Mouse (Mus musculus) right cerebral cortex, adult 18-20 months (tissue): ENCODE results near the gene Polr3gl.

ENCODE experiments used
- DNase-seq: peaks from one replicate; pipeline ENCODE4 v3.0.0; 2022; ENCODE audit warnings: mixed read lengths

Gene Polr3gl

GRCm38 (mm10) chr3:96571336-96571735, 22.6 kb downstream of the Polr3gl start:
- no peak for DNase-seq

- DNase-seq = no peak
These were observed 23.3 kb downstream of the Polr3gl start for GRCm38 (mm10) chr3:96570643-96571042.

- DNase-seq = no peak
These were observed 23.9 kb downstream of the Polr3gl start for GRCm38 (mm10) chr3:96569966-96570605.

- DNase-seq = no peak
These were observed 24.5 kb downstream of the Polr3gl start for GRCm38 (mm10) chr3:96569506-96569905.

GRCm38 (mm10) chr3:96568605-96569004, 25.4 kb downstream of the Polr3gl start:
- no peak for DNase-seq

- DNase-seq = no peak
These were observed 27.1 kb downstream of the Polr3gl start for GRCm38 (mm10) chr3:96566661-96567450.

GRCm38 (mm10) chr3:96565105-96565504, 28.9 kb downstream of the Polr3gl start:
- DNase-seq = no peak

- no peak for DNase-seq
These were observed 29.3 kb downstream of the Polr3gl start for GRCm38 (mm10) chr3:96564633-96565032.

GRCm38 (mm10) chr3:96563911-96564632, 29.9 kb downstream of the Polr3gl start:
- no peak for DNase-seq

GRCm38 (mm10) chr3:96563267-96563666, 30.7 kb downstream of the Polr3gl start:
- no peak for DNase-seq

GRCm38 (mm10) chr3:96561946-96562681, 31.9 kb downstream of the Polr3gl start:
- no peak for DNase-seq

GRCm38 (mm10) chr3:96560881-96561668, 32.9 kb downstream of the Polr3gl start:
- no peak for DNase-seq

- DNase-seq = no peak
These were observed 33.8 kb downstream of the Polr3gl start for GRCm38 (mm10) chr3:96559911-96560850.

- no peak for DNase-seq
These were observed 34.5 kb downstream of the Polr3gl start for GRCm38 (mm10) chr3:96559398-96559910.

- no peak for DNase-seq
These were observed 35.2 kb downstream of the Polr3gl start for GRCm38 (mm10) chr3:96558668-96559196.

- DNase-seq = no peak
These were observed 35.8 kb downstream of the Polr3gl start for GRCm38 (mm10) chr3:96558159-96558558.

GRCm38 (mm10) chr3:96557694-96558093, 36.3 kb downstream of the Polr3gl start, which contains the start of gene Txnip:
Txnip (plus strand) TSS chr3:96557957.
- DNase-seq = peak; percentile 94

- DNase-seq = no peak
These were observed 37.0 kb downstream of the Polr3gl start for GRCm38 (mm10) chr3:96556651-96557635.

GRCm38 (mm10) chr3:96555999-96556614, 37.9 kb downstream of the Polr3gl start:
- DNase-seq = no peak
